Mouse (Mus musculus) regulatory T cell (primary cell): ENCODE data around the gene Tpk1.

ENCODE experiments used
- in situ Hi-C: fragments of 300-600 bp; cut with MboI, MseI; formaldehyde crosslinking; loops from one replicate; pipeline ENCODE4 v1.15.1; 2025; ENCODE audit warnings: high pct_unique_total_duplicates

The Tpk1 gene

GRCm38 (mm10) chr6:43665677-43666546 is at the start of gene Tpk1:
Tpk1 (minus strand) TSS chr6:43666278.
- in situ Hi-C loops = no loop called here

GRCm38 (mm10) chr6:43702810-43703614 is 36.9 kb upstream of the Tpk1 start:
- in situ Hi-C loops = loop anchor here (25.0 kb wide), 1 partner anchor 1334 kb away; no protein-coding TSS in a partner anchor

GRCm38 (mm10) chr6:43691863-43692262 is 25.8 kb upstream of the Tpk1 start:
- in situ Hi-C loops = no loop called here

GRCm38 (mm10) chr6:43685985-43686384 is 19.9 kb upstream of the Tpk1 start:
- in situ Hi-C loops = no loop called here

- in situ Hi-C loops = no loop called here
These were observed 16.5 kb upstream of the Tpk1 start for GRCm38 (mm10) chr6:43682535-43682934.

GRCm38 (mm10) chr6:43678689-43679212 is 12.7 kb upstream of the Tpk1 start:
- in situ Hi-C loops = no loop called here

- in situ Hi-C loops = no loop called here
These were observed 11.5 kb upstream of the Tpk1 start for GRCm38 (mm10) chr6:43677566-43677965.

GRCm38 (mm10) chr6:43676139-43676538 is 10.1 kb upstream of the Tpk1 start:
- in situ Hi-C loops = no loop called here

GRCm38 (mm10) chr6:43674986-43675760 is 9.1 kb upstream of the Tpk1 start:
- in situ Hi-C loops = no loop called here

GRCm38 (mm10) chr6:43670939-43671338 is 4.9 kb upstream of the Tpk1 start:
- in situ Hi-C loops = no loop called here

- in situ Hi-C loops = no loop called here
These were observed 1.6 kb upstream of the Tpk1 start for GRCm38 (mm10) chr6:43667681-43668080.

- in situ Hi-C loops = no loop called here
These were observed 728 bp upstream of the Tpk1 start for GRCm38 (mm10) chr6:43666611-43667400.

GRCm38 (mm10) chr6:43661822-43662221 is 4.3 kb downstream of the Tpk1 start:
- in situ Hi-C loops = no loop called here

GRCm38 (mm10) chr6:43658290-43658689 is 7.8 kb downstream of the Tpk1 start:
- in situ Hi-C loops = no loop called here

- in situ Hi-C loops = no loop called here
These were observed 8.2 kb downstream of the Tpk1 start for GRCm38 (mm10) chr6:43657845-43658244.

GRCm38 (mm10) chr6:43654876-43655456 is 11.1 kb downstream of the Tpk1 start:
- in situ Hi-C loops = no loop called here

- in situ Hi-C loops = no loop called here
These were observed 16.6 kb downstream of the Tpk1 start for GRCm38 (mm10) chr6:43649516-43649915.

- in situ Hi-C loops = no loop called here
These were observed 20.4 kb downstream of the Tpk1 start for GRCm38 (mm10) chr6:43645674-43646073.

GRCm38 (mm10) chr6:43645105-43645504 is 21.0 kb downstream of the Tpk1 start:
- in situ Hi-C loops = no loop called here

GRCm38 (mm10) chr6:43643718-43644117 is 22.4 kb downstream of the Tpk1 start:
- in situ Hi-C loops = no loop called here
